Mouse (Mus musculus) kidney, embryonic 15.5 days (tissue): ENCODE results near the gene Gm12830. TPM values are rescaled to one million over a fixed set of nuclear protein-coding genes. Genes with fewer than 3 reads are reported as not detected.

Experiments
- ATAC-seq: fragments of 200-750 bp; cut with Nextera tagmentation; replicated peaks from 2 replicates; pipeline ENCODE4 v1.8.0; 2017; ENCODE audit warnings: moderate TSS enrichment; ENCODE audit not compliant: low FRiP score
- H3K27ac ChIP-seq: fragments of 300-500 bp; sonication (generic); 2 replicates; pipeline ENCODE4 v1.5.1; 2015; ENCODE audit warnings: mild to moderate bottlenecking, inconsistent platforms
- H3K27me3 ChIP-seq: fragments of 300-500 bp; sonication (generic); 2 replicates; pipeline ENCODE4 v1.6.1; 2015; ENCODE audit warnings: inconsistent platforms
- H3K36me3 ChIP-seq: fragments of 300-500 bp; sonication (generic); 2 replicates; pipeline ENCODE4 v1.6.1; 2015; ENCODE audit warnings: inconsistent platforms
- H3K4me1 ChIP-seq: fragments of 300-500 bp; sonication (generic); 2 replicates; pipeline ENCODE4 v1.6.1; 2015; ENCODE audit warnings: inconsistent platforms
- H3K4me2 ChIP-seq: fragments of 300-500 bp; sonication (generic); 2 replicates; pipeline ENCODE4 v1.6.1; 2015; ENCODE audit warnings: moderate library complexity, mild to moderate bottlenecking, inconsistent platforms
- H3K4me3 ChIP-seq: fragments of 300-500 bp; sonication (generic); replicated peaks from 2 replicates; pipeline ENCODE4 v1.5.1; 2015; ENCODE audit warnings: mild to moderate bottlenecking, inconsistent platforms
- H3K9ac ChIP-seq: fragments of 300-500 bp; sonication (generic); 2 replicates; pipeline ENCODE4 v1.6.1; 2015; ENCODE audit warnings: mild to moderate bottlenecking, inconsistent platforms
- H3K9me3 ChIP-seq: fragments of 300-500 bp; sonication (generic); replicated peaks from 2 replicates; pipeline ENCODE4 v1.6.1; 2016; ENCODE audit warnings: inconsistent platforms
- WGBS: fragments of 180-500 bp; shearing (Covaris S2); methylation state at CpG from one replicate; pipeline ENCODE4 v1.1.7; 2015; ENCODE audit warnings: mixed read lengths; 5-methylcytosine and 5-hydroxymethylcytosine counted together
- polyA plus RNA-seq: library from polyadenylated mRNA; unstranded; fragments of >200 nt; fragmentation: Nextera tagmentation; extraction: Ambion mirVana; gene quantifications from 2 replicates; pipeline ENCODE4 v1.2.1, GENCODE M21; 2015

Gm12830 gene
- polyA plus RNA-seq, result 0.09 and 0.14 TPM in 2 replicates

DNA sequence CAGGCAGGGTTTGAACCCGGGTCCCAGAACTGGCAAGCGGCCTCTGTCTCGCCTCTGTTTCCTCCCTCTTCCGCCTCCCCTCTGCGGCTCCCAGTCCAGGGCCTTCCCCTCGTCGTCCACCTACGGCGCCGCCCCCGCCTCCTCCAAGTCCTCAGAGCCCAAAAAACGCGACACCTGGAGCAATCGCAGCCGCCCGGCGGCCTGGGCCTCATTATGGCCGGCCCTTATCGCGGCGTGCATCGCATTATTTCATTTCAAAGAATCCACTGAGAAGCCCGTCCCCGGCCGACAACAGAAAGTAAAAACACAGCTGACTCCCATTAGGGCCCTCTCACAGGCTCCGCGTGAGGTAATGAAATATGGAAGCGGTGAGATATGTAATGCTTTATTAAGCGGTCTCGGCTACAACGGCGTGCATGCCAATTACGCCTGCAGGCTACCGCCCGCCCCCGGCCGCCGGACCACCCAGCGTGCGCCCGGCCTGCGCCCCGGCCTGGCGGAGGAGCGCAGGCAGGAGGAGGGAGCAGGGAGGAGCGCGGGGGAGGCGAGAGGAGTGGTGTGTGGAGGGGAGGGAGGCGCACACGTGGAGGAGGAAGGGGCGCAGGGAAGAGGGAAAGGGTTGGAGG, at the start of gene Gm12830:
Gene Gm12830, plus strand, starts transcription at position 156 of the 626 bp plus-strand sequence.
- ATAC-seq, result peak; percentile 88
- H3K27me3 ChIP-seq, result peaks cover 33% of the 10 kb centered on the region
- H3K27ac ChIP-seq, result peak within 1 kb of the TSS; percentile 73
- H3K4me2 ChIP-seq, result peak within 1 kb of the TSS; percentile 63
- peaks cover 40% of the 10 kb centered on the region for H3K4me1 ChIP-seq
- under 1% methylated on average over 51 of the region's 51 CpGs for WGBS
- H3K36me3 ChIP-seq, result no peaks in the 10 kb centered on the region
- H3K4me3 ChIP-seq, result peak within 1 kb of the TSS; percentile 45
- H3K9ac ChIP-seq, result peak within 1 kb of the TSS; percentile 32; the same call in 1 of the 2 replicates
- no peaks in the 10 kb centered on the region for H3K9me3 ChIP-seq

DNA sequence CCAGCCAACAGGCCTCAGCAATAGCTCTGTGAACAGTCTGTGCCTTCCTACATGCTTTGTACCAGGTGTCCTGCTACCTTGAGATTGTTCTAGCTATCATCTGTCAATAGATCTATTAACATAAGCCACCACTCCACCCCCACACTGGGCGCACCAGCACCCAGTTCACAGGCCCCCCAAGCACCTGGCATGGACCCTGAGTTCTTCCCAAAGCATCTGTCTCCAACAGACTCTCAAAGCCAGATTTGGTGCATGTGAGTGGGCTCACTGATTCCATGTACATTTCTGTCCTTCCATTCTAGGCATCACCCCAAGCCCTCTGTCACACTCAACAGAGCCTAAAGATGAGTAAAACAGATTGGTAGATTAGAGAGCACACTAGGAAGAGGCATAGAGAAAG, 48.2 kb upstream of the Gm12830 start:
- Histone ChIP-seq H3K27me3 (no peaks in the 10 kb centered on the region), H3K9me3 (no peaks in the 10 kb centered on the region), H3K36me3 (no peaks in the 10 kb centered on the region), H3K27ac (no peak overlapping the region), H3K4me1 (peaks cover 10% of the 10 kb centered on the region), H3K9ac (no peak overlapping the region), H3K4me3 (no peak overlapping the region), H3K4me2 (no peak overlapping the region)
- 92% methylated on average over 1 of the region's 1 CpGs for WGBS
- ATAC-seq, result no peak

DNA sequence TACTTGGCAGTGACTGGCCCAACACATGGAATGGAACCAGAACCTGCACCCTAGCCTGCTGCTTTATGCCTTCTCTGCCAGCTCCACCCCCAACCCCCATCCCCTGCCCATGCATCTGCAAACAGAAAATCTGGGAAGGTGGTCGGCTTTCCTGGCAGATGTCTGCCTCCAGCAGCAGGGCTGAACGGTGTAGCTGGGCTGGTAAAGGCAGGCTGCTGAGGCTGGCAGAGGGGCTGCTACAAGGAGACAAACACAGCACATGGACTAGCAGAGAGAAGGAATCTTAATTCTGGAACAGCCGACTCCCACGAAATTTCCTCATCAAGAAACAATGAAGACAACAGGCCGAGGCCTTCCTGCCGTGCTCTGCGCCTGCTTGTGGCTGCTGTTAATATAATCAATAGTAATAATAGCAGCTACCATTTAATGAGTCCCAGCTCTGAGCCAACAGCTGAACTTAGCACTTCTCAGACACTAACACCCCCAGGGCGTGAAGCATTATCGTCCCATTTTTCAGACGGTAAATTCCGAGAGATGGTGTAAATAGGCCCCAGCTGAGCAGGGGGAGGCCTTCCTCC, 43.8 kb upstream of the Gm12830 start:
- H3K27ac ChIP-seq, result 0 out of 2 replicates have a peak overlapping the region, but pooled peaks have one; percentile 5
- ATAC-seq, result no peak
- no peaks in the 10 kb centered on the region for H3K9me3 ChIP-seq
- H3K4me1 ChIP-seq, result peaks cover 42% of the 10 kb centered on the region
- no peak overlapping the region for H3K4me3 ChIP-seq
- 0 out of 2 replicates have a peak, but pooled peaks cover 7% of the 10 kb centered on the region for H3K27me3 ChIP-seq
- H3K9ac ChIP-seq, result no peak overlapping the region
- no peak overlapping the region for H3K4me2 ChIP-seq
- no peaks in the 10 kb centered on the region for H3K36me3 ChIP-seq
- WGBS, result 71% methylated on average over 11 of the region's 11 CpGs

DNA sequence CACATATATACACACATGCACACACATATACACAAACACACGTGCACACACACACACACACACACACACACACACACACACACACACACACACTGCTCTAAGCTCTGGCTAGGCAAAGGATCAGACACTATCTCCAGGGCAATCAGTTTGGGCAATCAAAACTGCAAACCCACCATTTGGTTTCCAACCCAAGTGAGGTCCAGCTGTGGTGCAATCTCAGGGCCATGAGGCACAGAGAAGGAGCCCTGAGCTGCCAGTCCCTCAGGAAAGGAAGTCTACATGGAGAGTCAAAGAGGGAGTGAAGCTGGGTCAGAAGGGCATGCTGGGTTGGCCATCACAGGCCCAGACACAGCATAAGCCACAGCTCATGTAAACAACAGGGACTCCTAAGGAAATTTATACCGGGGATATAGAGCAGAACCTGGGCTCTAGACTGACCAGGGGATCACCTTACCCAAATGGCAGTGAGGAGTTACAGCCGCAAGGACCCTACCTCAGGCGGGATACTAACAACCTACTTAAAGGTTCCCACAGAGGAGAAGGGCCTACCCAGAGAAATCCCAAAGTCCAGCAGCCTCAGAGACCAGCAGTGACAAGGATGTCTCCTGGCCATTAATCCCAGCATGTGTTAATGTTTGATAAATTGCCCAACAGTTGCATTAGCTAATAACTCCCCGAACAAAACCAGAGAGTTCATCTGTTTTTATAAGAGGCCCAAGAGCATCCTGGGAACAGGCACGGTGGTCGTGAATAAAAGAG, 42.6 kb upstream of the Gm12830 start:
- Histone ChIP-seq H3K27ac (peak overlapping the region; percentile 87), H3K36me3 (no peaks in the 10 kb centered on the region), H3K4me3 (no peak overlapping the region), H3K27me3 (0 out of 2 replicates have a peak, but pooled peaks cover 7% of the 10 kb centered on the region), H3K9ac (no peak overlapping the region), H3K9me3 (no peaks in the 10 kb centered on the region), H3K4me2 (no peak overlapping the region), H3K4me1 (peaks cover 52% of the 10 kb centered on the region)
- ATAC-seq, result peak; percentile 23; the same call in 1 of the 2 replicates
- 27% methylated on average over 7 of the region's 7 CpGs for WGBS

DNA sequence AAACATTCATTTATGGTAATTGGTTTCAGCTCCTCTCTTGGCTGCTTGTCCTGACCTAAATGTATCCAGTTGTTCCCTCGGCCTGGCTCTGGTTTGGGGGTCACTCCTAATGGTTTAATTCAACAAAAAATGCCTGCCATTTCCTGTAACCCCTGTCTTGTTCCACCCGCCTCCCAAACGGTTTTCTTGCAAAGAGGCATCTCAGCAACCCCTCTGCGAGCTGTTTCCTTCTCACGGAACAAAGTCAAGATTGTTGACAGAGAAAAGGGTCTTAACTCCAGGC, 42.1 kb upstream of the Gm12830 start:
- Histone ChIP-seq H3K4me3 (no peak overlapping the region), H3K9me3 (no peaks in the 10 kb centered on the region), H3K36me3 (no peaks in the 10 kb centered on the region), H3K9ac (no peak overlapping the region), H3K4me1 (peaks cover 53% of the 10 kb centered on the region), H3K27ac (peak overlapping the region; percentile 87), H3K4me2 (0 out of 2 replicates have a peak overlapping the region, but pooled peaks have one; percentile 38), H3K27me3 (0 out of 2 replicates have a peak, but pooled peaks cover 7% of the 10 kb centered on the region)
- 19% methylated on average over 5 of the region's 5 CpGs for WGBS
- no peak for ATAC-seq

DNA sequence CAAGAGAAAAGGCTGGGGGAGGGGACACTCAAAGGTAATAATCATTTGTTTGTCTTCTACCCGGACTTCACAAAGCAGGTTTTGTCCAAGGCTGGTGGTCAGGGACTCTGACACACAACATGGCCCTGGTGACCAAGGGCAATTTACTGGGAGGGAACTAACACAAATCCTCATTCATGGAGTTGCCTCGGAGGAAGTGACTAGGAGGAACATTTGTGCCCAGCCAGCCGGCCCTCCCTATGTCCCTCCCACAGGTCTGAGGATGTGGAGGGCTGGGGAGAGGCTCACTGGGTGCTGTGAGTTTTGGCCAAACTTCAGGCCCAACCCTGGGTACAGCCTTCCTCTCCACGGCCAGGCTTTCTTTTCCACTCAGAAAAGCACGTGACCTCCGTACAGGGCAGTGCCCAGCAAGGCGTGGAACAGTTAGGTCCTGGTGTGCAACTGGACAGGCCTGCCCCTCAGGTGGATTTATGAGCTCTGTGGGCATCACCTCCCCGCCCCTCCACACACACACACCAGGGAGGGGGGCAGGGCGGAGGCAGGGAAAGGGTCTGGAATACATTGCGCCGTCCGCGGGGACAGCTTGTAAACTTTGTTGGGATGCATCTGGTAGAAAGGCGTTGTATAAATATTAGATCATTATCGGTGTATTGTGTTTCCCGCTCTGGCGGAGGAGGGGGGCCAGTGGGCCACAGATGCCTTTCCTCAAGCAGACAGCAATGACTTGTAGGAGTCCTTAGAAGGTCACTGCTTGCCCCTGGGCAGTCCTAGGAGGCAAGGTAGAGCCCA, 41.6 kb upstream of the Gm12830 start:
- peak overlapping the region; percentile 87 for H3K27ac ChIP-seq
- 13% methylated on average over 17 of the region's 17 CpGs for WGBS
- H3K27me3 ChIP-seq, result 0 out of 2 replicates have a peak, but pooled peaks cover 7% of the 10 kb centered on the region
- H3K4me3 ChIP-seq, result no peak overlapping the region
- H3K36me3 ChIP-seq, result no peaks in the 10 kb centered on the region
- H3K4me2 ChIP-seq, result peak overlapping the region; percentile 38
- no peaks in the 10 kb centered on the region for H3K9me3 ChIP-seq
- peaks cover 58% of the 10 kb centered on the region for H3K4me1 ChIP-seq
- H3K9ac ChIP-seq, result no peak overlapping the region
- ATAC-seq, result peak; percentile 89

DNA sequence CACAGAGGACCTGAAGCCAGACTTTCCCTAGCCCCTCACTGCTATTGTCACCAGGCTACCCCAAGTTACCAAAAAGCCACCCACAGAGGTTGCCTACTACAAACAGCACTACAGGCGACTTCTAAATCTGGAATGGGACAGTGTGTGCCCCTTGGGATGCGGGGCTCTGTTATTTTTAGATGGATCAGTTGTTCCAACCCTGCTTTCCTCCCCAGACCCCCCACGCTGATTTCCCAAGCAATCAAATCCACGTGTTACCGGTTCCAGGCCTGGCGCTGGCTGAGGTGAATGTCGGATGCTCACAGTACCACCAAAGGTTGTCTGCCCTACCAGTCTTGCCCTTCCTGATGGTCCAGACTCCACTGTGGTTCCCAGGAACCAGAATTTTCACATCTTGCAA, 38.7 kb upstream of the Gm12830 start:
- Histone ChIP-seq H3K4me1 (peaks cover 52% of the 10 kb centered on the region), H3K27ac (no peak overlapping the region), H3K9ac (no peak overlapping the region), H3K4me3 (no peak overlapping the region), H3K27me3 (0 out of 2 replicates have a peak, but pooled peaks cover 7% of the 10 kb centered on the region), H3K36me3 (no peaks in the 10 kb centered on the region), H3K4me2 (no peak overlapping the region), H3K9me3 (no peaks in the 10 kb centered on the region)
- no peak for ATAC-seq
- 70% methylated on average over 7 of the region's 7 CpGs for WGBS

DNA sequence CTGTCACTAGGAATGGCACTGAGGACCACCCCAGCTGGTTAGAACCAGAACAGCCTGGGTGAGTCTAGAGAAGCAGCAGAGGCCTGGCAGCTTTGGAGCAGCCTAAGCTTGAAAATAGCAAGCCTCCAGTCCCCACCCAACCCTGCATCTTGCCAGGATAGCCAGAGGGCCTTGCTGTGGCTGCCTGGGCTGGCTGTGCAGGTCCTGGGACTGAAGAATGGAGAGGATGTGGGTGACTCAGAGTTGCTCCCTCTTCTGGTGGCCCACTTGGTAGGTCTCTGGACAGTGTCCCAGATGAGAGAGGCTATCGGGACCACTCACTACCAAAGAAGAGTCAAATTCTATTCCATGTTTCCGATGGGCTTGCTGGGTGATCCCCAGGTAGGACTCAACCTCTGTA, 36.8 kb upstream of the Gm12830 start:
- ATAC-seq, result no peak
- WGBS, result 88% methylated on average over 2 of the region's 2 CpGs
- no peak overlapping the region for H3K4me3 ChIP-seq
- H3K4me1 ChIP-seq, result peaks cover 33% of the 10 kb centered on the region
- no peaks in the 10 kb centered on the region for H3K9me3 ChIP-seq
- no peak overlapping the region for H3K4me2 ChIP-seq
- H3K9ac ChIP-seq, result no peak overlapping the region
- H3K27me3 ChIP-seq, result 0 out of 2 replicates have a peak, but pooled peaks cover 7% of the 10 kb centered on the region
- no peak overlapping the region for H3K27ac ChIP-seq
- no peaks in the 10 kb centered on the region for H3K36me3 ChIP-seq

DNA sequence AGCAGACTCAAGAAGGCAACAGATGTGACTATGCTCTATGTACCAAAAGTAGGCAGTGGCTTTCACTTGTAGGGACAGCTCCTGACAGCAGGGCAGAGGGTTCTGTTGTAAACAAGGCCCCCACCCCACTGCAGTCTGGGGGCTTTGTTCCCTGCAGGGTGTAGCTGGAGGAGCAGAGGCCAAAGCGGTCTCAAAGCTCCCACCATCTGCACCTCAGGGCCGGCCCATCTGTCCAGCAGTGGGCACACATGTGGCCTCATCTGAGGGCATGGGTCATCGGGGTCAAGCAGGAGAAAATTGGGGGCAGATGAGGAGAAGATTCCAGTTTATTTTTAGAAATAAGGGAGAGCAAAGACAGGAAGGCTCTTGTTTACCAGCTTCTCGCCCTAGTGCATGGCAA, 32.7 kb upstream of the Gm12830 start:
- Histone ChIP-seq H3K9ac (no peak overlapping the region), H3K27ac (no peak overlapping the region), H3K4me1 (peaks cover 9% of the 10 kb centered on the region), H3K4me2 (no peak overlapping the region), H3K36me3 (no peaks in the 10 kb centered on the region), H3K9me3 (no peaks in the 10 kb centered on the region), H3K4me3 (no peak overlapping the region), H3K27me3 (no peaks in the 10 kb centered on the region)
- ATAC-seq, result no peak
- 59% methylated on average over 4 of the region's 4 CpGs for WGBS

DNA sequence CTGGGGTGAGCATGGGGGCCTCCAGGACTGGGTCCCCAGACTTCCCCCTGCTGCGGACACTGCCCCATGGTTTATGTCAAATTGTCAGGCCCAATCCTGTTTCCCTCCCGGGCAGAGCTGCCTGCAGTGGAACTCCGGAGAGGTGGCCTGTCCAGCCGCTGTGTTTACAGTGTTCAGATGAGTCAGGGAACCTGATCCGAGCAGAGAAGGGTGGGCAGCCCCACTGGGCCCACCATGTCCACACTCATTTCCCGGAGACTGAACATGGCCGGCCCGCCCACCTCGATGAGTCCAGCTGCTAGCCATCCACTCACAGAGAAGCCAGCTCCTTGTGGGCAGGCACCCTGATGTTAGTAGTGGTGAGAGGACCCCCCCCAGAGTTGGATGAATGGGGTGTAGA, 29.9 kb upstream of the Gm12830 start:
- no peaks in the 10 kb centered on the region for H3K9me3 ChIP-seq
- no peaks in the 10 kb centered on the region for H3K27me3 ChIP-seq
- peak; percentile 50 for ATAC-seq
- no peaks in the 10 kb centered on the region for H3K36me3 ChIP-seq
- no peak overlapping the region for H3K27ac ChIP-seq
- no peak overlapping the region for H3K4me3 ChIP-seq
- peaks cover 15% of the 10 kb centered on the region for H3K4me1 ChIP-seq
- H3K4me2 ChIP-seq, result no peak overlapping the region
- WGBS, result 39% methylated on average over 9 of the region's 9 CpGs
- no peak overlapping the region for H3K9ac ChIP-seq

DNA sequence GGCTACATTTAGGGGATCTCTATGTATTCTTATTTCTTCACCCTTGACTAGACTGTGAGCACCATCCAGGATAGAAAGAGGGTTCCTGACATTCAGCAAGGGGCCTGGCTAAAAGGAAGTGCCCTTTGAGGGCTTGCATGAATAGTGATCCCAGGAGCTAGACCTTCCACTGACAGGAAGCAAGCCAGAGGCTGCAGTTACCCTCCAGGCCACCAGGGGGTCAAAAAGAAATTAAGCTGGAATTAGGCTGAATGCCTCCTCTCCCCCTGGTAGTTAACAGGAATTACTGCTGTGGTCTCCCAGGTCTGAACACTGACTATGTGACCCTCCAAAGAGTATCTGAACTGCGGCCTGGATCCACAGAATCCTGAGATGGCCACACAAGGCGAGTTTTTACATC, 27.7 kb upstream of the Gm12830 start:
- Histone ChIP-seq H3K4me2 (no peak overlapping the region), H3K9ac (no peak overlapping the region), H3K9me3 (no peaks in the 10 kb centered on the region), H3K4me1 (peaks cover 36% of the 10 kb centered on the region), H3K27ac (no peak overlapping the region), H3K4me3 (no peak overlapping the region), H3K27me3 (no peaks in the 10 kb centered on the region), H3K36me3 (no peaks in the 10 kb centered on the region)
- ATAC-seq, result no peak
- 94% methylated on average over 2 of the region's 2 CpGs for WGBS
